Mouse (Mus musculus) kidney, embryonic 14.5 days (tissue): ENCODE measurements around the gene Mxi1. TPM values are rescaled to one million over a fixed set of nuclear protein-coding genes. Genes with fewer than 3 reads are reported as not detected.

Source experiments
- ATAC-seq: fragments of 200-750 bp; cut with Nextera tagmentation; 2 replicates; pipeline ENCODE4 v1.8.0; 2017; ENCODE audit warnings: moderate number of reproducible peaks, mild to moderate bottlenecking, moderate TSS enrichment, moderate library complexity; ENCODE audit not compliant: low FRiP score, low TSS enrichment
- H3K27ac ChIP-seq: fragments of 300-500 bp; sonication (generic); 2 replicates; pipeline ENCODE4 v1.5.1; 2014; ENCODE audit warnings: low read depth, mild to moderate bottlenecking, low read length, moderate library complexity, mixed read lengths
- H3K27me3 ChIP-seq: fragments of 300-500 bp; sonication (generic); 2 replicates; pipeline ENCODE4 v1.6.1; 2014; ENCODE audit warnings: mild to moderate bottlenecking, low read length; ENCODE audit not compliant: control insufficient read depth, insufficient read depth
- H3K36me3 ChIP-seq: fragments of 300-500 bp; sonication (generic); 2 replicates; pipeline ENCODE4 v1.6.1; 2014; ENCODE audit warnings: low read length, mixed read lengths; ENCODE audit not compliant: control insufficient read depth, insufficient read depth
- H3K4me1 ChIP-seq: fragments of 300-500 bp; sonication (generic); 2 replicates; pipeline ENCODE4 v1.6.1; 2014; ENCODE audit warnings: low read length, mixed read lengths; ENCODE audit not compliant: control insufficient read depth, insufficient read depth
- H3K4me2 ChIP-seq: fragments of 300-500 bp; sonication (generic); replicated peaks from 2 replicates; pipeline ENCODE4 v1.6.1; 2014; ENCODE audit warnings: low read depth, mild to moderate bottlenecking, low read length
- H3K4me3 ChIP-seq: fragments of 300-500 bp; sonication (generic); 2 replicates; pipeline ENCODE4 v1.5.1; 2014; ENCODE audit warnings: mild to moderate bottlenecking, low read length
- H3K9ac ChIP-seq: fragments of 300-500 bp; sonication (generic); 2 replicates; pipeline ENCODE4 v1.6.1; 2014; ENCODE audit warnings: low read depth, mild to moderate bottlenecking, low read length, moderate library complexity
- H3K9me3 ChIP-seq: fragments of 300-500 bp; sonication (generic); 2 replicates; pipeline ENCODE4 v1.6.1; 2016; ENCODE audit warnings: low read length; ENCODE audit not compliant: control insufficient read depth
- WGBS: fragments of 180-500 bp; shearing (Covaris S2); extraction: QIAGEN DNeasy Blood & Tissue Kit; methylation state at CpG from one replicate; pipeline ENCODE4 v1.1.7; 2014; 5-methylcytosine and 5-hydroxymethylcytosine counted together
- polyA plus RNA-seq: library from polyadenylated mRNA; unstranded; fragments of >200 nt; fragmentation: Nextera tagmentation; extraction: Ambion mirVana; gene quantifications from 2 replicates; pipeline ENCODE4 v1.2.1, GENCODE M21; 2014

Gene Mxi1
- polyA plus RNA-seq, 1 experiment from 2014 or later, result 42.5 TPM

DNA sequence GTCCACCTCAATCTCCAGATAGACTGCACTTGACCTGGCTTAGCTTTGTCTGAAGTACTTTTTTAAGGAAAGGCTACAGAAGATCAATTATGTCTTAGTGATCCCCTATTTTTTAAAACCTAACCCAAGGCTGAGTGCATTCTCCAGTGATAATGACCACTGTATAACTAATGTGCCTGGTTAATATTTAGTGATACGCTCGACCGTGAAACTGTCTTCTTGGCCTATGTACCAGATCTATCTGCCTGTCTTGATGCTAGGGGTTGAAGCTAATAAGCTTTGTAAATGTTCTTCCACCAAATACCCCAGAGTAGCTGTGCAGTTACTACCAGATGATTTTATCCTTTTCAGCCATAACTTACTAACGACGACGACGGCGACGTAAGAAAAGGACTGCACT, 65.5 kb downstream of the Mxi1 start:
- H3K36me3 ChIP-seq, result peaks cover 48% of the 10 kb centered on the region
- WGBS, result 73% methylated on average over 9 of the region's 9 CpGs
- no peaks in the 10 kb centered on the region for H3K9me3 ChIP-seq
- no peaks in the 10 kb centered on the region for H3K4me1 ChIP-seq
- H3K4me3 ChIP-seq, result no peak overlapping the region
- no peaks in the 10 kb centered on the region for H3K27me3 ChIP-seq
- ATAC-seq, result no peak
- H3K4me2 ChIP-seq, result no peak overlapping the region
- no peak overlapping the region for H3K9ac ChIP-seq
- no peak overlapping the region; the same call in 1 of the 2 replicates for H3K27ac ChIP-seq

DNA sequence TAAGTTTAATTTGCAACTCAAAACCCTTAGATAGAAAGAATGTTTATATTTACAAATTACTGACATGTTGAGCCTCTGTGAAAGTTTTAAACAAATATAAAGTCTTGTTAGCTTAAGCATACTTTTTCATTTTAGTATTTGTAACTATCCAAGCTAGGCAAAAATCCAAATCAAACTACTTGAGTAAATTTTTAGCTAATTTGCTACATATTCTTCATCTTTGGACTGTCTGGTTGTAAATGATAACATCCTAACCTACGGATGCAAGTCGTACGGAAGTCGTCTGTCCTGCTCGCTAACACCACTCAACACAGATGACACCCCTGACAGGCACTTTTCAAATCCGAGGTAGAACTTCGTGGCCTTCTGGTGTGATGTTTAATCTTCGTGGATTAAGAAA, 67.3 kb downstream of the Mxi1 start:
- WGBS, result 89% methylated on average over 8 of the region's 8 CpGs
- H3K36me3 ChIP-seq, result peaks cover 61% of the 10 kb centered on the region
- no peaks in the 10 kb centered on the region for H3K4me1 ChIP-seq
- H3K9ac ChIP-seq, result no peak overlapping the region
- ATAC-seq, result no peak
- H3K4me3 ChIP-seq, result no peak overlapping the region
- no peak overlapping the region for H3K4me2 ChIP-seq
- H3K27ac ChIP-seq, result no peak overlapping the region
- H3K9me3 ChIP-seq, result no peaks in the 10 kb centered on the region
- no peaks in the 10 kb centered on the region for H3K27me3 ChIP-seq

DNA sequence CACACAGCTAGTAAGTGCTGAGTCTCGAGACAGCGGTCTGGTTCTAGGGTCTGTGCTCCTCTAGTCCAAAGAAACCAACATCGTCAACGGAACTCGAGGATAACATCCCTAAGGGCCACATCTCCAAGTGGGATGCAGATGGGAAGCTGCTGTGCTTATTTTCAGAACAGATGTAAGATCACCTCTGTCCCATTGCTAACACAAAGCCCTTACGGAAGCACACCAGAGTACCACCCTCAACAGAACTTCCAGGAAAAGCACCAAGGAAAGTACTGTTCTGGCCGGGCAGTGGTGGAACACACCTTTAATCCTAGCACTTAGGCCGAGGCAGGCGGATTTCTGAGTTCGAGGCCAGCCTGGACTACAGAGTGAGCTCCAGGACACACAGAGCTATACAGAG, 68.1 kb downstream of the Mxi1 start:
- Histone ChIP-seq H3K4me3 (no peak overlapping the region), H3K27me3 (no peaks in the 10 kb centered on the region), H3K9ac (no peak overlapping the region), H3K4me2 (no peak overlapping the region), H3K4me1 (no peaks in the 10 kb centered on the region), H3K27ac (no peak overlapping the region), H3K9me3 (no peaks in the 10 kb centered on the region), H3K36me3 (peaks cover 69% of the 10 kb centered on the region)
- ATAC-seq, result no peak
- WGBS, result 91% methylated on average over 10 of the region's 10 CpGs

DNA sequence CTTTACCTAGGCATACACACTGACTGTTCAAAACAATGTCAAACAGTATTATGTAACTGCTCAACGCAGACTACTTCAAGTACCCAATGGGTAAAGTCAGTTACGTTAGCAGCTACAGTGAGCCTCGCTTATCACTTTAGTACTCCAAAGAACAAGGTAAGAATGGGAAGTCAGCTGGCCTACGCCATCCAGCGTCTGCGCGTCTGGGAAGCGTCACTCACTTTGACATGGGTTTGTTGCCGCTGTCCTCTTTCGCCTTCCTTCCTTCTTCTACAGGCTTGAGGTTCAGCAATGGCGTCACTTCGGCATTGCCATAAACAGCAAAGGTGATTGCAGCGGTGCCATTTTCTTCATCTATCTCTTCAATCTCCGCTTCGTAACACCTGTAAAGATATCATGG, 73.0 kb downstream of the Mxi1 start:
- no peaks in the 10 kb centered on the region for H3K4me1 ChIP-seq
- H3K4me3 ChIP-seq, result no peak overlapping the region
- no peak overlapping the region for H3K4me2 ChIP-seq
- 97% methylated on average over 15 of the region's 15 CpGs for WGBS
- H3K9me3 ChIP-seq, result no peaks in the 10 kb centered on the region
- H3K27ac ChIP-seq, result no peak overlapping the region
- peaks cover 92% of the 10 kb centered on the region for H3K36me3 ChIP-seq
- H3K9ac ChIP-seq, result no peak overlapping the region
- no peak for ATAC-seq
- no peaks in the 10 kb centered on the region for H3K27me3 ChIP-seq

DNA sequence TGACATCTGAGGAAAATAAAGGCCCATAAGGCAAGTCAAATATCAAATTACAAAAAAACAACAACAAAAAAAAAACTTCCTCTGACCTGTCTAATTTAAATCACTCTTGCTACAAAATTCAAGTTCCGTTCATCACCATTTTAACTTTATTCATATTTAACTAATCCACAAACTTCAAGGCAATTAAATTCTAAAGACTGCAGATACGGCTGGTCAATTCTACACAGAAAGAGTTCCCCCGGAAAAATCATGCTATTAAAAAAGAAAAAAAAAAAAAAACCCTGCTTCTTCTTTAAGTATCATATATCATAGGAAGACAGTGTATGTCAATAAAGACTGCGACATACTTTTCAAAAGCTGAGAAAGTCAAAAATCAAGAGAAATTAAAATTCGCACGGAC, 79.1 kb downstream of the Mxi1 start:
- H3K9ac ChIP-seq, result peak overlapping the region; percentile 99
- peak overlapping the region; percentile 55 for H3K4me2 ChIP-seq
- H3K27ac ChIP-seq, result peak overlapping the region; percentile 98
- H3K4me1 ChIP-seq, result peaks cover 4% of the 10 kb centered on the region; the same call in 1 of the 2 replicates
- H3K36me3 ChIP-seq, result peaks cover 40% of the 10 kb centered on the region
- H3K27me3 ChIP-seq, result no peaks in the 10 kb centered on the region
- H3K9me3 ChIP-seq, result no peaks in the 10 kb centered on the region
- 9% methylated on average over 6 of the region's 6 CpGs for WGBS
- ATAC-seq, result no peak
- H3K4me3 ChIP-seq, result peak overlapping the region; percentile 98

DNA sequence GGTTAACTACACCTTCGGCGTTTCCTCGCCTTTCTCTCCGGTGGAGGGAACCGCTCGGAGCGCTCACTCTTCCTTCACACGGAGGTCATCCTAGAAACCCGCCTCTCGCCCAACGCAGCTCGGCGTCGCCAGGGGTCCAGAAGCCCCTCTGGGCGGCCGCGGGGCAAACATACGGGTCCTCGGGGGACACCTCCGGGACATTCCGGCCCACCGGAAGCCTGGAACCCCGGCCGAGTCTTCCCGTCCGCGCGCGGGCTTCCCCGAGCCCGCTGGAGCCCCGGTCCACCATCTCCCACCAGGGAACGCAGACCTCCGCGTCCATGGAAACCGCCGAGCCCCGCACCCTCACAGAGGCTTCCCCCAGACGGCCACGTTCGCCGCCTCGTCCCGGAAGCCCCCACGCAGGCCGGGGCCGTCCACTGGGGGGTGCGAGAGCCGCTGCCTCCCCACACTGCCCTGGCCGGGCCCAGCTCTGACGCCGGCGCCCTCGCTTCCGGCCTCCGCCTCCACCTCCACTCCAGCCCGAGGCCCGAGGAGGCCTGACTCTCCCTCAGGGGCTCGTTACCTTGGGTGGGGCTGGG, 79.6 kb downstream of the Mxi1 start:
- ATAC-seq, result peak; percentile 91
- H3K4me3 ChIP-seq, result peak overlapping the region; percentile 98
- H3K27ac ChIP-seq, result peak overlapping the region; percentile 98
- WGBS, result under 1% methylated on average over 40 of the region's 59 CpGs
- H3K4me2 ChIP-seq, result peak overlapping the region; percentile 55
- no peaks in the 10 kb centered on the region for H3K9me3 ChIP-seq
- no peaks in the 10 kb centered on the region for H3K27me3 ChIP-seq
- peaks cover 4% of the 10 kb centered on the region; the same call in 1 of the 2 replicates for H3K4me1 ChIP-seq
- peaks cover 35% of the 10 kb centered on the region for H3K36me3 ChIP-seq
- H3K9ac ChIP-seq, result peak overlapping the region; percentile 99

DNA sequence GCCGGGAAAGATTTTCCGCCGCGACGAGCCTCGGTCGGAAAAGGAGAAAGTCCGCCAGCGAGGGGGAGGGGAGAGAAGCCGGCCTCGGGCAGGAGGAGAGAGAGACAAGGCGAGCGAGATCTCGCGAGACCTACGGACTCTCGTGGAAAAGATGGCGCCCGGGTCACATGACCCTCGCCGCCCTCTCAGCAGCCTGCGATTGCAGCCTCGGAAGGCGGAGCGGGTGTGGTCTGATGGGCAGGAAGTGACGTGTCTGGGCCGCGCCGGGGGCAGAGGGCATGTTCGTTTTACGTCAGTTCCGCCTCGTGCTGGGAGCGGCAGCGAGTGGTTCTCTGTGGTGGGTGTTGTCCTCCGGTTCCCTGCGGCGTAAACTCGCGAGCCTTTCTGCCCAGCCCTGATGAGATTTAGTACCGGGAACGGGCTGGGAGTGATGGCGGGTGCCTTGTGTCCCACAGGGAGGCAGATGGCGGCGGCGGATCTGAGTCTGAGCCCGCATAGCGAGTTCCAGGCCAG, 80.2 kb downstream of the Mxi1 start, which contains the start of gene Smndc1:
Gene Smndc1, minus strand, starts transcription at position 84 of the 513 bp plus-strand sequence.
- peak within 1 kb of the TSS; percentile 98 for H3K27ac ChIP-seq
- H3K27me3 ChIP-seq, result no peaks in the 10 kb centered on the region
- H3K36me3 ChIP-seq, result peaks cover 32% of the 10 kb centered on the region
- H3K4me2 ChIP-seq, result peak within 1 kb of the TSS; percentile 80
- under 1% methylated on average over 48 of the region's 48 CpGs for WGBS
- ATAC-seq, result peak; percentile 98
- peak within 1 kb of the TSS; percentile 99 for H3K9ac ChIP-seq
- H3K4me3 ChIP-seq, result peak within 1 kb of the TSS; percentile 98
- peaks cover 4% of the 10 kb centered on the region; the same call in 1 of the 2 replicates for H3K4me1 ChIP-seq
- H3K9me3 ChIP-seq, result no peaks in the 10 kb centered on the region

DNA sequence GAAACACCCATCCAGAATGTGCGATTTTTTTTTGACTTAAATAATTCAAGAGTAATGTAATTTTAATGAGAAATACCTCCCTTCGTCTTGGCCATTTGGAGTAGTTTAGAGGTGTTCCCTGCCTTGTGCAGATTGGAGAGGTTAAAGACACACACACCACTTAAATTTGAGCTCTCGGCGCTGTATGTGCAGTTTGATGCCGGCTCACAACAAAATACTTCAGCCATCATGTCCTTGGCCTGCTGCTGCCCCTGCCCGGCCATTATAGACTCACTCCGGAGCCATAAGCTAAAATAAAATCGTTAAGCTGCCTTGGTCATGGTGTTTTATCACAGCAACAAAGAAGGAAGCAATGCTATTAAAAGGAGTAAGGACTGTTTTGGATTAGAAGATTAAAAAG, 81.1 kb downstream of the Mxi1 start:
- peaks cover 23% of the 10 kb centered on the region for H3K36me3 ChIP-seq
- H3K27ac ChIP-seq, result peak overlapping the region; percentile 90; the same call in 1 of the 2 replicates
- 45% methylated on average over 8 of the region's 8 CpGs for WGBS
- peak overlapping the region; percentile 99 for H3K9ac ChIP-seq
- no peak for ATAC-seq
- H3K4me3 ChIP-seq, result peak overlapping the region; percentile 98
- peaks cover 4% of the 10 kb centered on the region; the same call in 1 of the 2 replicates for H3K4me1 ChIP-seq
- peak overlapping the region; percentile 80 for H3K4me2 ChIP-seq
- H3K9me3 ChIP-seq, result no peaks in the 10 kb centered on the region
- no peaks in the 10 kb centered on the region for H3K27me3 ChIP-seq

DNA sequence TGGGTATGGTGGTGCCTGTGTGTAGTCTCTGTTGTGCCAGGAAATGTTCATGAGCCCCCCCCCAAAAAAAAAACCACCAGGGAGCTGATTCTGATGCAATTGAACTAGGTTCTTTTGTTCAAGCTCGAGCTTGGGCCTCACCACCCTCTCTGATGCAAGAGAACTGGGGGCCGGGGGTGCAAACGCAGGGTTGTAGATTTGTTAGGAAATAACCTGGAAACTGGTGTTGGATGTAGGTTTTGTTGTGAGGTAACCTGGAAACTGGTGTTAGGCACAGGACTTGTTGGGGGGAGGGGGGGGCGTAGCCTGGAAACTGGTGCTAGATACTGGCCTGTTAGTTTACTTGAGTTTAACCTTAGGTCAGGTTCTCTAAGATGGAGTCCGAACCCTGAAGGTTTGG, 81.5 kb downstream of the Mxi1 start:
- ATAC-seq, result no peak
- Histone ChIP-seq H3K27me3 (no peaks in the 10 kb centered on the region), H3K4me1 (peaks cover 4% of the 10 kb centered on the region; the same call in 1 of the 2 replicates), H3K9me3 (no peaks in the 10 kb centered on the region), H3K27ac (no peak overlapping the region), H3K36me3 (peaks cover 21% of the 10 kb centered on the region), H3K4me2 (peak overlapping the region; percentile 80), H3K4me3 (peak overlapping the region; percentile 98), H3K9ac (no peak overlapping the region; the same call in 1 of the 2 replicates)
- WGBS, result 86% methylated on average over 5 of the region's 5 CpGs
